Mouse (Mus musculus) hindbrain, postnatal 0 days (tissue): ENCODE data around the gene Rims3. TPM values are rescaled to one million over a fixed set of nuclear protein-coding genes. Genes with fewer than 3 reads are reported as not detected.

Source experiments
- ATAC-seq: fragments of 200-750 bp; cut with Nextera tagmentation; 2 replicates; pipeline ENCODE4 v1.8.0; 2017; ENCODE audit warnings: mild to moderate bottlenecking, moderate TSS enrichment, moderate library complexity
- DNase-seq: peaks from one replicate; pipeline ENCODE4 v3.0.0-alpha.2; 2015; ENCODE audit warnings: low spot score
- H3K27ac ChIP-seq: fragments of 300-500 bp; sonication (generic); 2 replicates; pipeline ENCODE4 v1.5.1; 2014; ENCODE audit warnings: mild to moderate bottlenecking
- H3K27me3 ChIP-seq: fragments of 300-500 bp; sonication (generic); 2 replicates; pipeline ENCODE4 v1.6.1; 2014; ENCODE audit warnings: low read length, mixed read lengths; ENCODE audit not compliant: insufficient read depth
- H3K36me3 ChIP-seq: fragments of 300-500 bp; sonication (generic); 2 replicates; pipeline ENCODE4 v1.6.1; 2014; ENCODE audit warnings: low read length, mixed read lengths; ENCODE audit not compliant: insufficient read depth
- H3K4me1 ChIP-seq: fragments of 300-500 bp; sonication (generic); 2 replicates; pipeline ENCODE4 v1.6.1; 2014; ENCODE audit warnings: antibody characterized with exemption, low read length, mixed read lengths; ENCODE audit not compliant: insufficient read depth
- H3K4me2 ChIP-seq: fragments of 300-500 bp; sonication (generic); 2 replicates; pipeline ENCODE4 v1.6.1; 2014; ENCODE audit warnings: low read depth, mild to moderate bottlenecking, low read length, moderate library complexity, mixed read lengths
- H3K4me3 ChIP-seq: fragments of 300-500 bp; sonication (generic); 2 replicates; pipeline ENCODE4 v1.5.1; 2014; ENCODE audit warnings: low read length
- H3K9ac ChIP-seq: fragments of 300-500 bp; sonication (generic); replicated peaks from 2 replicates; pipeline ENCODE4 v1.6.1; 2014; ENCODE audit warnings: mild to moderate bottlenecking, low read length, moderate library complexity, mixed read lengths
- H3K9me3 ChIP-seq: fragments of 300-500 bp; sonication (generic); 2 replicates; pipeline ENCODE4 v1.6.1; 2016; ENCODE audit warnings: low read length, mixed read lengths
- CTCF ChIP-seq: IDR thresholded peaks from 2 replicates; pipeline ENCODE4 v1.5.1; 2016; ENCODE audit warnings: antibody characterized with exemption, control low read depth, low read depth
- WGBS: fragments of 180-500 bp; shearing (Covaris S2); extraction: QIAGEN DNeasy Blood & Tissue Kit; methylation state at CpG from one replicate; pipeline ENCODE4 v1.1.7; 2014; 5-methylcytosine and 5-hydroxymethylcytosine counted together
- polyA plus RNA-seq: library from polyadenylated mRNA; unstranded; fragments of >200 nt; fragmentation: Nextera tagmentation; extraction: Ambion mirVana; gene quantifications from 2 replicates; pipeline ENCODE4 v1.2.1, GENCODE M21; 2015
- total RNA-seq: library from RNA; depleted of rRNA; stranded (reverse); fragments of >200 nt; gene quantifications from 2 replicates; pipeline ENCODE4 v1.2.3, GENCODE M21; 2014; rRNA removed

The Rims3 gene
- total RNA-seq (93.7 and 109 TPM in 2 replicates), polyA plus RNA-seq (22.0 and 22.8 TPM in 2 replicates)

GRCm38 (mm10) chr4:120854588-120855319 is at the start of gene Rims3:
TSS of gene Rims3 (plus strand) at chr4:120854816.
- WGBS = 2% methylated on average over 54 of the region's 68 CpGs
- H3K27me3 ChIP-seq = no peaks in the 10 kb centered on the region

GRCm38 (mm10) chr4:120805816-120806215 is 48.8 kb upstream of the Rims3 start:
- ATAC-seq (no peak), DNase-seq (no peak)
- Histone ChIP-seq H3K4me1 (peaks cover under 1% of the 10 kb centered on the region; the same call in 1 of the 2 replicates), H3K36me3 (no peaks in the 10 kb centered on the region), H3K9me3 (no peaks in the 10 kb centered on the region), H3K4me2 (no peak overlapping the region), H3K27ac (no peak overlapping the region), H3K27me3 (no peaks in the 10 kb centered on the region), H3K4me3 (no peak overlapping the region), H3K9ac (no peak overlapping the region)
- TF ChIP-seq CTCF = no peak

More at GRCm38 (mm10) chr4:120854588-120855319, at the start of gene Rims3:
- Histone ChIP-seq H3K4me1 (peaks cover 7% of the 10 kb centered on the region), H3K27ac (peak within 1 kb of the TSS; percentile 78), H3K4me3 (peak within 1 kb of the TSS; percentile 71), H3K9ac (peak within 1 kb of the TSS; percentile 75), H3K4me2 (peak within 1 kb of the TSS; percentile 67), H3K9me3 (no peaks in the 10 kb centered on the region), H3K36me3 (no peaks in the 10 kb centered on the region)
- no peak for TF ChIP-seq CTCF
- DNase-seq (peak; percentile 72), ATAC-seq (peak; percentile 84)

- peak overlapping the region; percentile 69; the same call in 1 of the 2 replicates for H3K27ac ChIP-seq
- 24% methylated on average over 1 of the region's 1 CpGs for WGBS
- peak overlapping the region; percentile 75 for H3K4me2 ChIP-seq
- peak overlapping the region; percentile 50 for H3K9ac ChIP-seq
- TF ChIP-seq CTCF = no peak
- ATAC-seq (no peak), DNase-seq (no peak)
- H3K4me3 ChIP-seq = peak overlapping the region; percentile 58
- H3K36me3 ChIP-seq = no peaks in the 10 kb centered on the region
- H3K27me3 ChIP-seq = no peaks in the 10 kb centered on the region
- peaks cover 12% of the 10 kb centered on the region for H3K4me1 ChIP-seq
- H3K9me3 ChIP-seq = no peaks in the 10 kb centered on the region
Measured at GRCm38 (mm10) chr4:120813762-120814161, 40.9 kb upstream of the Rims3 start.

DNA sequence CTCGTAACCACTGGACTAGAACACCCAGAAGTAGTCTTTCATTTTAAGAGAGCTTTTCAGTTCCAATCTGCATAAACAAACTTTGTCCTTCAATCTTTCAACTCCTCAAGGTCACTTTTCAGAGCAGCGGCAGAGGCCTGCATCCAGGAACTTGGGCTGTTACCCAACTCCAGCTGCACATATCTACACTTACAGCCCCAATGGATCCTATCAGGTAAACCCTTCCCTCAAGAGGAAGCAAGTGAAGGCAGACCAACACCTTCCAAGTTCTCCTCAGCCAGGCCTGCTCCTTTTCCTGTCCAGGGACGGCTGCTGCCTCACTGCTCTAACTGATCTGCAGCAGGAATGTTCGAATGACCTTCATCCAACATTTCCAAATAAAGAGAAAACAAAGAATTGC is 40.4 kb upstream of the Rims3 start:
- no peaks in the 10 kb centered on the region for H3K36me3 ChIP-seq
- H3K4me2 ChIP-seq = peak overlapping the region; percentile 75
- no peaks in the 10 kb centered on the region for H3K9me3 ChIP-seq
- peak overlapping the region; percentile 50 for H3K9ac ChIP-seq
- H3K4me1 ChIP-seq = peaks cover 12% of the 10 kb centered on the region
- 38% methylated on average over 4 of the region's 4 CpGs for WGBS
- no peak for TF ChIP-seq CTCF
- no peak for ATAC-seq
- H3K27ac ChIP-seq = peak overlapping the region; percentile 69; the same call in 1 of the 2 replicates
- no peak for DNase-seq
- no peaks in the 10 kb centered on the region for H3K27me3 ChIP-seq
- peak overlapping the region; percentile 58 for H3K4me3 ChIP-seq

DNA sequence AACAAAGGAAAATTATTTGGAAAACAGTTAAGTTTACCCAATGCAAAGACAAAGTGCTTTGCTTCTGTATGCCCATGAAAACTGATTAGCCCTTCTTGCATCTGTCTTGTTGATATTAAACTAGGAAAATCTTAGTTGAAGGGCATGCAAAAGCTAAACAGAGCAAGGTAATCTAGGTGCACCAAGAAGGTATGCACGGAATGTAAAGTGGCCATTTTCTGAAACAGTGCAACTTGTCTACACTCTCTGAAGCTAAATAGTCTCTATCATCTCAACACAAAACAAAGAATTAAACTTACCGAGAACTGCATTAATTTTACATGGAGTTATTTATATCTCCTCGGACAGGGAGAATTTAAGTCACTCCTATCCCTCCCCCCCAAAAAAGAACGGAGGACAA is 39.5 kb upstream of the Rims3 start:
- Histone ChIP-seq H3K36me3 (no peaks in the 10 kb centered on the region), H3K4me1 (peaks cover 12% of the 10 kb centered on the region), H3K27me3 (no peaks in the 10 kb centered on the region), H3K27ac (peak overlapping the region; percentile 69), H3K9ac (peak overlapping the region; percentile 50), H3K4me3 (peak overlapping the region; percentile 58), H3K4me2 (peak overlapping the region; percentile 75), H3K9me3 (no peaks in the 10 kb centered on the region)
- no peak for TF ChIP-seq CTCF
- no peak for DNase-seq
- WGBS = 12% methylated on average over 4 of the region's 4 CpGs
- no peak; the same call in 1 of the 2 replicates for ATAC-seq

DNA sequence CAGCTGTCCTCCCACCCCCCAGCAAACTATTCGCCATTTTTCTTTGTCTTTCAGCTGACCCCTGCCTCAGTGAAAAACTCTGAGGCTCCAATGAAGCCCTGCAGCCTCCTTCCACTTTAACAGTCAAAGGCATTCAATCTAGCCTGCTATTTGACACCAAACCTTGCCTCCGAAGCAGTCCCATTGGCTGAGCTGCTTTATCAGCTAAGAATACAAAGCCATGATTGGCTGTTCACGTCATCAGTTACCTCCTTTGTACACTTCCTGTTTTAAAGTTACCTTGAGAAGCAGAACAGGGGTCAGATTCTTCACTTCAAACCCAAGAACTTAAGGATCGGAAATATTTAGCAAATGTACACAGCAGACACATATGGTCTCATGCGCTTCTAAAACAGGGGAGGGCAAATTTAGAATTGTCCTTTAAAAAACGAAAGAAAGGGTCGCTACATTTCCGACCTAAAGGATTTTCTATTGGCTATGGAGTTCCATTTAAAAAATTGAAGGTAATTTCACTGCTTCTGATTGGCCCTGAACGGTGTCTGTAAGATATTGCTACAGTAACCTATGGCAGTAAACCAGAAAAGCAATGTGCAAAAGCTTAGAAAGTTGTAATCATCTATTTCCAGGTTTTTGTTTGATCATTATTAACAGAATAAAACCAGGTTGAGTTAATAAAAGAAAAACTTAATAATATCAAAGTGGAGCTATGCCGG is 38.8 kb upstream of the Rims3 start:
- Histone ChIP-seq H3K36me3 (no peaks in the 10 kb centered on the region), H3K9ac (peak overlapping the region; percentile 50), H3K4me1 (peaks cover 12% of the 10 kb centered on the region), H3K27me3 (no peaks in the 10 kb centered on the region), H3K9me3 (no peaks in the 10 kb centered on the region), H3K27ac (peak overlapping the region; percentile 69), H3K4me3 (peak overlapping the region; percentile 58), H3K4me2 (peak overlapping the region; percentile 75)
- no peak for TF ChIP-seq CTCF
- ATAC-seq = peak; percentile 99
- peak; percentile 95 for DNase-seq
- 9% methylated on average over 10 of the region's 10 CpGs for WGBS
